Mouse (Mus musculus) heart, postnatal 0 days (tissue): ENCODE measurements around the gene Odf2l.

ENCODE experiments used
- CTCF ChIP-seq: IDR thresholded peaks from 2 replicates; pipeline ENCODE4 v1.5.1; 2016; ENCODE audit warnings: antibody characterized with exemption, control low read depth, low read depth
- EP300 ChIP-seq: IDR thresholded peaks from 2 replicates; pipeline ENCODE4 v1.6.1; 2016; ENCODE audit warnings: antibody characterized with exemption, low read depth

DNA sequence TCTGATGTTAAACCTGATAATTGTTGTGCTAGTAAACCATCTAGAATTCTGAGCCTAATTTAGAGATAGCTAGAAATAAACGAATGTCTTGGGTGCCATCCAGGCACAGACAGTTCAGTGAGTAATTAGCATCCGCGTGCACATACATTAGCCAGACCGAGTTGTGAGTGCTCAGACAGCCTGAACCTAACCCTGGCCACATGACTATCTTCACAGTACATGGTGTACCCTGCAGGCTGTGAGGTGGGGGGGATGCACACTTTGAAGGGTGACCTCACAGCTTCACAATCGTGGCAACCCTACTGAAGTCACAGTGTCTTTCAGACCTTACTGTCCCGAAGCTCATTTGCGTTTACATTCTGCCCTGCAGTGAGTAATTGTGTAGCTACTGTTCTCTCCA, 33.5 kb downstream of the Odf2l start:
- TF ChIP-seq CTCF (no peak), EP300 (no peak)
